Mouse (Mus musculus) bone marrow macrophage, adult 2 months (primary cell): ENCODE results near the gene Mphosph6.

Experiments
- CTCF ChIP-seq: IDR thresholded peaks from 2 replicates; pipeline ENCODE4 v1.5.1; 2012; ENCODE audit warnings: low read depth, mild to moderate bottlenecking, low read length, moderate library complexity
- POLR2A ChIP-seq: IDR thresholded peaks from 2 replicates; pipeline ENCODE4 v1.6.1; 2012; ENCODE audit warnings: mild to moderate bottlenecking, low read depth, low read length, borderline replicate concordance

- TF ChIP-seq CTCF: no peak
- TF ChIP-seq POLR2A: no peak
These were observed 35.8 kb downstream of the Mphosph6 start for GRCm38 (mm10) chr8:117765947-117766346.
